Mouse (Mus musculus) embryonic fibroblast, embryonic 13.5 days (primary cell): ENCODE results near the gene Cfp.

Experiments
- CTCF ChIP-seq: IDR thresholded peaks from 2 replicates; pipeline ENCODE4 v1.5.1; 2011; ENCODE audit warnings: mild to moderate bottlenecking, control low read depth, low read length, moderate library complexity, borderline replicate concordance; ENCODE audit not compliant: insufficient read depth
- POLR2A ChIP-seq: IDR thresholded peaks from 2 replicates; pipeline ENCODE4 v1.6.1; 2011; ENCODE audit warnings: low read depth, mild to moderate bottlenecking, control low read depth, low read length, moderate library complexity

DNA sequence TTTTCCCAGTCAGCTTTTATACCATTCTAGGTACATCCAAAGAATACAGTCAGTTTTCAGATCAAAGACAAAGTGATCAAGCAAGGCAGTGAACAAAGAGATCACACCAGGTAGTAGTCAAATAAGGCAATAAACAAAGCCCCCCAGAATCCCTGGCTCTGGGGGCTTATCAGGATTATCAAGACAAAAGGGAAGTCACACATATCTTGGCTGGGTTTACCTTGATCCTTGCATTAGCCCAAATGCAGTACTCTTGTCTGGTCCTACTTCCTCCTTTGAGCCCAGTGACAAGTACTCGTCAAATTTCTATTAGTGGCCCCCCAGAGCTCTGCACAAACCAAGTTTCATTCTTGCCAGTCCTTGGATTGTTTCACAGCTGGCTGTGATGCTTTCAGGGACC, 49.5 kb upstream of the Cfp start:
- TF ChIP-seq POLR2A = no peak
- no peak for TF ChIP-seq CTCF
